Mouse (Mus musculus) layer of hippocampus, adult 18-20 months (tissue): ENCODE measurements around the gene Sh2d3c. TPM values are rescaled to one million over a fixed set of nuclear protein-coding genes. Genes with fewer than 3 reads are reported as not detected.
A peak's percentile ranks its signal among the peaks of the same experiment; 100 is the strongest.

Experiments used
- DNase-seq, 2 experiments: peaks; one replicate each; pipeline ENCODE4 v3.0.0; 2022; ENCODE audit warnings: low spot score in 2 of 2
- total RNA-seq, 2 experiments: library from RNA; stranded (reverse); gene quantifications; 2 replicates each; pipeline ENCODE4 v1.2.3; 2021

Sh2d3c gene
- total RNA-seq, 2 experiments from 2014 or later = 16.6 to 19.4 TPM

DNA sequence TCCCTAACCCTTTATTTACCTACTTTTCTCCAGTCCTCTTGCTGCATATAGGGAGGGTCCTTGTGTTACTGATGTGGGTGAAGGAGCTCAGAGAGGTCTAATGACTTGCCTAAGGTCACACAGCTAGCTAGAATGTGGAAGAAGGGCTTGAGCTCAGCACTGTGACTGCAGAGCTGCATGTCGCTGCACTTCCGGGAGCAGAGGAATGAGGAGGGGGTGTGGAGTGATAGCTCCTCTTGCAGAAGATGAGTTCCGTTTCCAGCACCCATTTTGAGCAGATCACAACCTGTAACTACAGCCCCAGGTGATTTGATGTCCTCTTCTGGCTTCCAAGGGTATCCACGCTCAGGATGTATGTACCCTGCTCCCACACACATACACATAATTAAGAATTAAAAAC lies 3.3 kb downstream of the Sh2d3c start:
- DNase-seq = no peak

DNA sequence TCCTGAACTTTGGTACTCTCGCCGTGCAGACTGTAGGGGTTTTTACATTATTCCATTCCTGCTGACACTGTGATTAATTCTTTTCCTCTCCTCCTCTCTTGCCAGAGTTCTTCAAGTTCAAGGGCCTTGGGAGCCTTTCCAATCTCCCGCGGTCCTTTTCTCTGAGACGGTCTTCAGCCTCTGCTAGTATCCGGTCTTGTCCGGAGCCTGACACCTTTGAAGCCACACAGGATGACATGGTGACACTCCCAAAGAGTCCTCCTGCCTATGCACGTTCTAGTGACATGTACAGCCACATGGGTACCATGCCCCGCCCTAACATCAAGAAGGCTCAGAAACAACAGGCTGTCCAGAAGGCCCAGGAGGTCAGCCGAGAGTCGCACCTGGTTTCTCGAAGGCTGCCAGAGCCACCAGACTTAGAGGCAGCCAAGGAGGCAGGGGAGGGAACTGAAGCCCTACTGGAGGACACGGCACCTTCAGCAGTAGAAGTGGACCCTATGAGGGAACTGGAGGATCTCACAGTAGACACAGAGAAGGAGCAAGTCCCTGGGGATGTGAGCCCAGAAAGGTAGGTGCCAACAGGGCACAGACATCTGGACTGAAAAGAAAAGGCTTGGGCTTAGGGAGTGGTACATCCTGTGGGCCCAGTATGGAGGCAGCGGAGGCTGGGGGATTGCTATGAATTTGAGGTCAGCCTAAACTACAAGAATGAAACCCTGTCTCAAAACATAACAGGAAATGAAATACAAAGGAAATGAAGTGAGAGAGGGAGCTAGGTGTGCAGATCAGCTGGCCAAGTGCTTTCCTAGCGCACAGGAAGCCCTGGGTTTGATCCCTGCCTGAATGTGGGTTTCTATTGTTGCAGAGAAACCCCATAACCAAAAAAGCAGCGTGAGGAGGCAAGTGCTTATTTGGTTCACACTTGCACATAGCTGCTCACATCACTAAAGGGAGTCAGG lies 4.3 kb downstream of the Sh2d3c start:
- no peak for DNase-seq

DNA sequence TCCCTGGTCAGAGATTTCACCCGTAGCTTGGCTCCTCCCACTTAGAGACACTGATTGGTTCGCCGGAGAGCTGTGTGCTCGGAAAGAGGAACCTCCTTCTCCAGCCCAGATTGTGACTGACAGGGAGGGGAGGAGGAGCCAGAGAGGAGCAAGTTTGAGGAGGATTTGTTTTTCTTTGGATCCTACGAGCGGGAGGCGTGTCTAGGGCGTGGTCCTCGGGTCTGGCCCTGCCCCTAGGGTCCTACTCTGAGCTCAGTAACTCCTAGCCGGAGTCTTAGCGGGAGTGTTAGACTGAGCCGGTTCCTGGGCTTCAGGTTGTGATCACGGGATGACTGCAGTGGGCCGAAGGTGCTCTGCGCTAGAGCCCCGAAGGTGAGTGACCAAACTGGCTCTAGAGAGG lies 6.6 kb downstream of the Sh2d3c start:
- peak; percentile 80 to 85 for DNase-seq

DNA sequence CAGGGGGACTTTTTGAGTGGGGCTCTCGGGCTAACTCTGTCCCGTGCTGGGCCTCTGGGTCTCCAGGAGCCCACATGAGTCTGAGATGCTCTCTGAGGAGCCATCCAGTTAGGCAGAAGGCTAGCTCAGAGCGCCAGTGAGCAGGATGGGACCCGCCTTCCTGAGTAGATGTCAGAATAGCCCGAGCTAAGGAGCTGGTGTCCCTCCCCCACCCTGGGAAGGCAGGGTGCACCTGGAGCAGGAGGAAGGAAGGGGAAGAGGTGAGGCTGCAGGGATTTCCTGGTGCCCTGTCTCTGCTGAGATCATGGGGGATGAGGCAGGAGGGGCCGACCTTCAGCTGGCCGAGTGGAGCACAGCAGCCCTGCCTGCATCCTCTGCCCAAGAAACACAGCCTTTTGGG lies 7.6 kb downstream of the Sh2d3c start:
- DNase-seq = no peak

DNA sequence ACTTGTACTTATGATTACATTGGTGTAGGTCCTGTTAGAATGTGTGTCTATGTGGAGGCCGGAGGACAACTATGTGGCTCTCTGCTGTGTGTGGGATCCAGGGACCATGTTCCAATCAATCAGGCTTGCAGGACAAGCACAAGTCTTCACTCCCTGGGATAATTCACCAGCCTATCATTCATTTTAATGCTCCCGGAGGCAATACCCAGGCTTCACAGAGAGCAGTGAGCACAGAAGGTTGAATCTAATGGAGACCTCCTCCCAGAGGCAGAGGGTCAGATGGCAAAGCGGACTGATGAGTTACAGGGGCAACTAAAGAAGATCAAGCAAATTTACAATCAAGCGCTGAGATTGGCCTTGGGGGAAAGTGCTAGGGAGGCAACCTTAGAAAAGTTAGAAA lies 8.7 kb downstream of the Sh2d3c start:
- no peak for DNase-seq

DNA sequence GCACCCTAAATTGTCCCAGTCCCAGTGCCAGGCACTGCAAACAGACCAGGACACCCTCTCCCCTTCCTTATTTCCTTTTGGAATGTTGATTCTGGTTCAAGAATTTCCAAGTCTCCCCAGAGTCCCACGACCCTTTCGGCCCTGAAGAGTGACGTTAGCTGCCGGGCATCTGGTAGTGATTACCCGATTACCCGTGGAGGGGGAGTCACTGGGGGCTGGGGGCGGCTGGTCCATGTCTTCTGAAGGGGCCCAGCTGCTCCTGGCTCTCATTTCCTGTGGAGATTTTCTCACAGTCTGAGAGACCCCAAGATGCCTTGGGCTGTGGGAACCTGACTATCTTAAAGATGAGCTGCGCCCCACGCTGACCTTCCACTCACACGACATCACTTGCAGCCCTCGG lies 10.0 kb downstream of the Sh2d3c start:
- no peak for DNase-seq

DNA sequence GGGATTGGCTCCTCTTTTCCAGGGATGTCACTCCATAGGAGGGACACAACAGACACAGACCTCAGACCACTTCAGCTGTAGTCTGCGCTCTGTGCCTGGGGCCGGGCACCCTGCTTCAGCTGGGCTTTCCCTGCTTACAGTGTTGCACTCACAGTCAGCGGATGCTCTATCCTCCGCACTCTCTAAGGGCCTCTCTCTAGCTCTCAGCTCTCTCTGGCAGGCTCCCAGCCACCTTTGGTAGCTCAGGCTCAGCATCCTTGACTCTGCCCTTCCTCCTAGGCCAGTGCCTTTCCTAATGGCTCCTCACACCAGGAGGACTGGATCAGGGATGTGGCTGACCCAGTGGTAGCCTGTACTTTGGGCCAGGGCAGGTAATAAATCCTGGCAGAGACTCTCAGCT lies 11.1 kb downstream of the Sh2d3c start:
- DNase-seq = no peak

DNA sequence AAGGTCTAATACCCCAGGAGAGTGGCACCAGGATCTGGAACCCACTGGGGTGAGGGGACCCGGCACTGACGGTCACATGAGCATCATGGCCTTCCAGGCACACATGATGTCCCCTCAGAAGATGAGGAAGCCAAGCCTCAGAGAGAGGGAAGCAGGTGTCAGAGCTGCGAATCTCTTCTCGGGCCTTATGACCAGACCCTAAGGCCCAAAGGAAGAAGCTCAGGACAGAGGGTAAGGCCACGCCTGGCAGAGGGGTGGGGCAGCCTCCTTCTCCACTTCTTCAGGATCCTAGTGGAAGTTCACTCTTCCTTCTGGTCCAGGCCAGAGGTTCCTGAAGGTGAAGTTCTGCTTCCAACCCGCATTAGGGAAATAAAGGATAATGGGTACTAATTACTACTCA lies 11.8 kb downstream of the Sh2d3c start:
- DNase-seq = no peak

DNA sequence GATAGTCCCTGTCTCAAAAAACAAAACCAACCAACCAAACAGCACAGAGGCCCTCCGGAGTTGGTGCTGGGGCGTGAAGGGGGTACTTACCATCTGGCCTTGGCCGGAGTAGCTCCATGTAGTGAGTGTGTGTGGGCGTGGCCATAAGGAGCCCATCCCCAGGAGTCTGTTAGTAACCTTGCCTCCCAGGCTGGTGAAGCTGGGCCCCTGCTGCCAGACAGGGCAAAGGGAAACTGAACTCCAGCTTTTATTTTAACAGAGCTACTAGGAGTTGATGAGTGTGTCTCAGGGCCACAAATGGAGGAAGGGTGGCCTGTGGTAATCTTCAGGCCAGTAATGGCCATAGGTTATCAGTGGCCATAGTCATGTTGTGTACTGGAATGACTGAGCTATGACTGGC lies 13.6 kb downstream of the Sh2d3c start:
- DNase-seq = no peak

DNA sequence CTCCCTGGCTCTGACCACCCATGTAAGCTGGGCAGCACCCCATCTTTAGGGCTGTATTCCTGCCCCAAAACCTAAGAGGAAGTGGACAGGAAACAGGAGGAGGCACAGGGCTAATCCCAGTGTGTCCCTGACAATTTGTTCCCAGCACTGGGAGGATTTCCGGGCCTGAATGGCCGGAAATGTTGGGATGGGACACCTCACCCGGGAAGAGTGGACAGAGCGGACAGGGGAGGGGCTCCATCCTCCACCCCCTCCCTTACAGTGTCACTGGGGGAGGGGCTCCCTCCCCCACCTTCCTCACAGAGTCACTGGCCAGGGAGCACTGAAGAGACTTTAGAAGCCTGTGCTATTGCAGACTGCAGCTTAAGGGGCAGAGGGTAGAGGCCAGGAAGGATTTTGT lies 14.1 kb downstream of the Sh2d3c start:
- no peak for DNase-seq

DNA sequence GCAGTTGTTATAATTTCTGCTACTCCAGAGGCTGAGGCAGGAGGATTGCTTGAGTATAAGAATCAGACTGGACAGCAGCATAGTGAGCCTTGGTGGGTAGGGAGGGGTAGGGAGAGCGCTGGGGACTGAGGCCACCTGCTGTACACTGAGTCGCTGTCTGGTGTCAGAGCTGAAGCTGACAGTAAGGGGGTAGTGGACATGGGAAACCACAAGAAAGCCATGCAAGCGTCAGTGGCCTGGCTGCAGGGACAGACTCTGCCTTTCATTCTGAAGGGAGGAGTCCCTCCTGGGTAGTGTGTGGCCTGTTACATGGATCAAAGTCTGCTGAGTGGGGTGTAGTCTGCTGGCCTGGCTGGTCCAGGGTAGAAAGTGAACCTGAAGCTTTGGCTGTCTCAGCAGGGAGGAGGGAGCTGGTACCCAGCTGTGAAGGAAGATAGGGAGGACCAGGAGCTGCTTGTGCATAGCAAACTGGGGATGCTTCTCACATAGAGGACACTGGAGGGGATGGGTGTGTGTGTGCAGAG lies 15.5 kb downstream of the Sh2d3c start:
- DNase-seq = no peak

DNA sequence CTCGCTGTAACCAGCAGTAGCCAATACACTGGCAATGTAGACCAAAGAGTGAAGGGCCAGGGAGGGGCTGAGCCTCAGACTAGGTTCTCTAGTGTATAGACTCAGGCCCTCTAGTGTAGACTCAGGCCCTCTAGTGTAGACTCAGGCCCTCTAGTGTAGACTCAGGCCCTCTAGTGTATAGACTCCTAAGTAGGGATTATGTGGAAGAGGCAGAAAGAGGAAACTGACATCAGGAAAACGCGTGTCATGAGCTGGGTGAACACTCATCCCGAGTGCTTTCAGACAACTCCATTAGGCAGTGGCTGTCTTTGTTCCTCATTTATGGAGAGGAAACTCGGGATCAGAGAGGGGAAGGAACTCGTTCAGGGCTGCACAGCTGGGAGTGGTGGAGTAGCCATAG lies 16.2 kb downstream of the Sh2d3c start:
- no peak for DNase-seq

DNA sequence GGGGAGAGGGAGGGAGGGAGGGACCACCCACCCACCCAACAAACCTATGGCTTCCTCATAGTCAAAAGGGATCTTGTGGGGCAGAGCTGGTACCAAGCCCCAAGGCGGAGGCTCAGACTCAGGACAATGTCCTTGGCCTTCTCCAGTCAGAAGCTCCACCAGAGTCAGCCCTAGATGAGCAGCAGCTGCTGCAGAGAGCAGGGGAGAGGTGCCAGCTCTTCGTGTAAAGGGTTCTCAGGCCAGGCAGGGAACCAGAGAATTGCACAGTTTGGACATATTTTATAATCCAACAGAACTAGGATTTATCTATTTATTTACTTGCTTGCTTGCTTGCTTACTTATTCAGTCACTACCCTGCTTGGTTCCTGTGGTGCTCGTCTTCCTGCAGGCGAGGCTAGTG lies 18.5 kb downstream of the Sh2d3c start:
- no peak for DNase-seq

DNA sequence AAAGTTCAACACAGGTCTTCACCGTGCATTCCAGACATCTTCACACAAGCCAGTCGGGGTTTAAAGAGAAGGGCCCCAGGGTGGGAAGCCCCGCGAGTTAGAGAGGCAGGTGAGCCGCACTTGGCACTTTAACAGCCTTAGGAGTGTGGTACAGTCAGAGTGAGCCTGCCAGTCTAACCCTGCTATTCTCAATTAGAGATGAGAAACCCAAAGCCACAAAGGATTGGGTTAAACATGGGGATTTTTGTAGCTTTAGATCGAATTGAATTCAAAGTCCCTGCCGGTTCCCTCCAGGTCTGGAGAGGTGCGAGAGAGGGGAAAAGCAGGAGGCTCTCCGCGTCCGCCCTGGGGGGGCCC lies 20.0 kb downstream of the Sh2d3c start, which contains the start of gene 6330409D20Rik:
TSS of gene 6330409D20Rik (minus strand) at position 101 of the 357 bp plus-strand sequence.
- no peak for DNase-seq

DNA sequence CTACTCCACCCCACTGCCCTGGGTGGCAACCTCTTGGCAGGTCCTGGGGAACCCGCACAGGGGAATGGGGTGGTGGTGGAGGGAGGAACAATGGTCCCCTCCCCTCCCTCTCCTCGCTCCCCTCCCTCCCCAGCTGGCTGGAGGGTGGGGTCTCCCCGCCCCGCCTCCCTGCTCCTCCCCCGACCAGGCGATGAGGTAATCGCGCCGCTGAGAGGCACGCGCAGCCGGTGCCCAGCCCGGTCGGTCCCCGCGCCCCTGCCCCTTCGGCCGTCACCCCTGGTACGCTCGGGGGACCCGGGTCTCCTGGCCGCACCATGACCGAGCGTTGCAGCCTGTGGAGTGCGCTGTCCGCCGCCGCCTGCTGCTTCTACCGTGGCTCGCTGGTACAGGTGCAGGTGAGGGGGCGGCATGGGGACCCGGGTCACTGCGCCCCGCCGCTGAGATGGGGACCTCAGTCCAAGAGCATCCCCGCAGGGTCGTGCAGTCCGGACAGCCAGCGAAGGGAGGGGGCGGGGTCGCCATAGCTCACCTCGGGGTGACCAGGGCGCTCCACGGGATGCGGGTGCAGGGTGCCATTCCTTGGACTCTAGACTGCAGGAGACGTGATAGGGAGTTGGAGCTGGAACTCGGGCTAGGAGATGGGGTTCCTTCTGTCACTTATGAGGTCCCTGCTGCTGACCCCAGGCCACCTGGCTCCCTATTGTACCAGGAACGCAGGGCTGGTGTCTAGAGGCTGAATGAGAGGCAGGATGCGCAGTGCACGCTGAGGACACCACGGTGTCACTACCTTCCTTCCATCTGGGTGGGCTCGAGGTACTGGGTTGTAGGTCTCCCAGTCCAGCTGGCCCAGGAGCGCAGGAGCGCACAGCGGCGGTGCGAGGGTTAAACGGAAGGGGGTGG lies 20.7 kb downstream of the Sh2d3c start:
- peak in 1 of 2 experiments; percentile 51 for DNase-seq

DNA sequence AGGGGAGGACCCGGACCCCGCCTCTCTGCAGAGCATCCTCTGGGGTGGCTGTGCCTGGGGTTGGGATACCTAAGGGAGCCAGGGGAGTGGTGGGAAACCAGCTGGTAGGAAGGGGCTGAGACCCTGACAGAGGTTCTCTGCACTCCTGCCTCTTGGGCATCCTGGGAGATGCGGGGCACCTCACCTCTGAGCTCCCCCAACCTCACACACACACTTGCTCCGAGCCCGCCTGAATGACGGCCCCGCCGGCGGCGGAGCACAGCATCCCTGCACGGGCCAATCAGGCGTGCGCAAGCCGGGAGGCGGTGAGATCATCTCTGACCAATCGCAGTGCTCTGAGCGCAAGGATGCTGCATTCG lies 21.3 kb downstream of the Sh2d3c start:
- DNase-seq = peak; percentile 87 to 89

DNA sequence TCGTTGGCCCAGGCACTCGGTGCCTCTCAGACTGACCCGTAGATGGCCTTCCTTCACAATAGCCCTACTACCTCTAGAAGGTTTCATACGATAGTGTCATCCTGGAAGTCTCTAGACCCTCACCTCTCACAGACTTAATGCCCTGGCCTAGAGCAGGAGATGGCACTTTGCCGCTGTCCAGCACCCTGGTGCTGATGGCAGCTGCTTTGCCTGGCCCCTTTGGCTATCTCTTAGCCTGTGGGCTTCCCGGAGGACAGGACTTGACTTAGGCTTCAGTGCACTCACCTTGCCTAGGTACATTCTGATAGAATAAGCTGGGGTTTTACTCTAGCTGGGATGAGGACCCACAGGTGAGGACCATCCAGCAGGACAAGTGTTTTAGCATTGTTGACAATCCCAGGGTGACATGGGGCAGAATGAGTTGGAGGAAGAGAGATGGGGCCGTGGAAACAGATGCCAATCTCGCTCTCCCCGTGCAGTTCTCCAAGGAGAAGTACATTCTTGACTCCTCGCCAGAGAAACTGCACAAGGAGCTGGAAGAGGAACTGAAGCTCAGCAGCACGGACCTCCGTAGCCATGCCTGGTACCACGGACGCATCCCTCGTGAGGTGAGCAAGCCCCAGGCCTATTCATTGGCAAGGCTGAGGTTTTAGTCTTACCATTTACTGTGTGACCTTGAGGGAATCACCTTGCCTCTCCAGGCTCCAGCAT lies 23.6 kb downstream of the Sh2d3c start:
- DNase-seq = no peak

DNA sequence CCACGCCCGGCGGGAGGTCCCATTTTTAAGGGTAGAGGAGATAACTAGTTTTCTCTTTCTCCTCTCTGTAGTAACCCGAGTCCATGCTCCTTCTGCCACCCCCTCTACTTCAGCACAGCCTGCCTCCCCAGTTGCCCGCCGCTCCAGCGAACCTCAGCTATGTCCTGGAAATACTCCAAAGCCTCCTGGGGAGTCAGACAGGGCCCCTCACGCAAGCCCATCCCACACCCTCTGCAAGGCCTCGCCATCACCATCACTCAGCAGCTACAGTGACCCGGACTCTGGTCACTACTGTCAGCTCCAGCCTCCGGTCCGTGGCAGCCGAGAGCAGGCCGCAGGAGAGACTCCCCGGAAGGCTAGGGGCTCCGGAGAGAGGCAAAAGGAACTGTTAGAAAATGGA lies 28.2 kb downstream of the Sh2d3c start:
- DNase-seq = no peak

DNA sequence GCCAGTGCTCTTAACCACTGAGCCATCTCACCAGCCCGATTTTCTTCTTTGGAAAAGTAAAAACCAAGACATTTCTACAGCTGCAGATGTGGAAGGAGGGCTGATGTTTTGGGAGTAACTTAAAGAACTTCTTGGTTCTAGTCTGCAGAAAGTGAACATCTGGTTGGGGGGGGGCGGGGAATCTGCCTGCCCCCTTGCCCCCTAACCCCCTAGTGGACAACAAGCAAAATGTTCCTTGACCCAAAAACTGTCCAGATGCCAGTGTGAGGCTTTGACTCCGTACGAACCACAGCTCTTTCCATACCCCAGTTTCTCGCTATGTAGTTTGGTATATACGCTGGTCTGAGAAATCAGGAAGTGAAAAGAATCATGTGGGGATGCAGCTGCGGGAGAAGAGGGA lies 29.3 kb downstream of the Sh2d3c start:
- no peak for DNase-seq

DNA sequence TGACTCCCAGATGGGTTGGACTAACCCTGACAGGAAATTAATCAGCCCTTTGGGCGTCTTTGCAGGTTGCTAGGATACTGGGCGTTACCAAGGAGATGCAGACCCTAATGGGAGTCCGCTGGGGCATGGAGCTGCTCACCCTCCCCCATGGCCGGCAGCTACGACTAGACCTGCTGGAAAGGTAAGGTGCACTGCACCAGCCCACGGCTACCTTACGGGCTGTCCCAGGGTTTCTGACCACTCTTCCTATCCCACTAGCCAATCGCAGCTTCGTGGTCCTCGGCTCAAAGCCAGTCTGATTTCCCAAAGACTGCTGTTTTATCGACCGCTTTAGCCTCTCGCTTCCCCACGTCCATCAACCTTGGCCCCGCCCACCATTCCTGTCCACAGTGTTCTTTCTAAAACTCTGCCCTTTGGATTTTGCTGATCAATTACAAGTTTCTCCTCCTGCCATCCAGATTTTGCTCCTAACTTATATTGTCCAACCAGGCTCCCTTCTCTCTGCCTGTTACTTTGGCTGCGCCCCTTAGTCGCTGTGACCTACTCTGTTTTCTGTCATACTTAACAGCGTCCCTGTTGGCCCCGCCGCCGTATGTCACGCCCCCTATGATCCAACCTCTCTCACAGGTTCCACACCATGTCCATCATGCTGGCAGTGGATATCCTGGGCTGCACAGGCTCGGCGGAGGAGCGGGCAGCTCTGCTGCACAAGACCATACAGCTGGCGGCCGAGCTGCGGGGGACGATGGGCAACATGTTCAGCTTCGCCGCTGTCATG lies 30.2 kb downstream of the Sh2d3c start:
- no peak for DNase-seq

DNA sequence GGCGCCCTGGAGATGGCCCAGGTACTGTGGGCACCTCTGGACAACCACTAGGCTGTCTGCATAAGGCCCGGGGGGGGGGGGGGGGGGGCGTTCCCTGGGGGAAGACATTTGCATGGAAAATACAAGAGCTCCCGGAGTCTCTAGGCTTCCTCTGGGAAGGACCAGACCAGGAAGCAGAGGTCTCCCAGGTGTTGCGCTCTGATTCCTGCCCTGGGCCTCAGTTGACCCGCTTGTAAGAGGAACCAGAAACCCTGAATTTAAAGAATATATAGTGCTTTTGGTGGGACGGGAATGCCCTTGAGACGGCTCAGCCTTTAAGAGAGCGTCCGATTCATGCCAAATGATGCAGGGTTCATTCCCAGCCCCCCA lies 30.8 kb downstream of the Sh2d3c start:
- DNase-seq = no peak
